Mouse (Mus musculus) midbrain, embryonic 11.5 days (tissue): ENCODE data around the gene Mylk3. TPM values are rescaled to one million over a fixed set of nuclear protein-coding genes. Genes with fewer than 3 reads are reported as not detected.

ENCODE experiments used
- polyA plus RNA-seq: library from polyadenylated mRNA; unstranded; fragments of >200 nt; fragmentation: Nextera tagmentation; extraction: Ambion mirVana; gene quantifications from 2 replicates; pipeline ENCODE4 v1.2.1, GENCODE M21; 2014

The Mylk3 gene
- polyA plus RNA-seq, 1 experiment from 2014 or later = 2.1 TPM

Other genes with a start within 250 kb of the Mylk3 start
- gene Cks1brt, start 234.4 kb downstream of the Mylk3 start, polyA plus RNA-seq = not detected in 2 replicates
- not detected in 2 replicates for gene Olfr371, start 160.4 kb downstream of the Mylk3 start, polyA plus RNA-seq
- gene Orc6, start 86.7 kb downstream of the Mylk3 start, polyA plus RNA-seq = 140 and 143 TPM in 2 replicates
- 182 and 208 TPM in 2 replicates for gene Vps35, start 86.5 kb downstream of the Mylk3 start, polyA plus RNA-seq
- gene 4921524J17Rik, start 46.5 kb upstream of the Mylk3 start, polyA plus RNA-seq = 43.8 and 48.9 TPM in 2 replicates
- gene Gpt2, start 106.2 kb upstream of the Mylk3 start, polyA plus RNA-seq = 36.5 and 38.1 TPM in 2 replicates
- 201 and 217 TPM in 2 replicates for gene Dnaja2, start 169.0 kb upstream of the Mylk3 start, polyA plus RNA-seq